Mouse (Mus musculus): ENCODE measurements around the gene Fus. TPM values are rescaled to one million over a fixed set of nuclear protein-coding genes. Genes with fewer than 3 reads are reported as not detected.
"Not testable (repeated sequence)": the region's sequence is repeated elsewhere in the genome, so short reads cannot be mapped to it uniquely, and the experiment has no call there.

The Fus gene
- total RNA-seq, 2 experiments from 2014 or later, result 76.2 to 78.4 TPM

- DNase-seq, result not testable (repeated sequence)
Observed at GRCm38 (mm10) chr7:127942097-127942496, 25.2 kb upstream of the Fus start.

DNA sequence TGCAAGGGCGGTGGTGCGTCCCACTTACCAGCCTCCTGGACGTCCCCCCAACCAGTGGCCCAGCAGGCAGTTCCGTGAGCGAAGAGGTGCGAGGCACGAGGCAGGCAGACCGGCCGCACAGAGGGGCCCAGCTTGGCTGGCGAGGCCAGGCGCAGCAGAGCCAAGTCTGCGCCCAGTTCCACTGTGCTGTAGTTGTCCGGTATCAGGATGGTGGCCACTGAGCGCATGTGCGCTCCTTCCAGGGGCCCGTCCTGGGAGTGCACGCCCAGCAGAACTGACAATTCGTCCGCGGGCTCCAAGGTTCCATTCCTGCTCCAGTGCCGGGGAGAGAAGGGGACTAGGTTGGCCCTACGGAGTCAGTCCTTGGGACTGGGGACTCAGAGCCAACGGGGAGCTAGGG is 22.6 kb upstream of the Fus start:
- no peak for DNase-seq

GRCm38 (mm10) chr7:127946470-127947023 is 20.7 kb upstream of the Fus start, which contains the start of gene Prss36:
Gene Prss36 (minus strand): TSS chr7:127946725.
- DNase-seq, result no peak

- no peak for DNase-seq
Observed at GRCm38 (mm10) chr7:127952864-127953581, 14.2 kb upstream of the Fus start.

- DNase-seq, result no peak
Observed at GRCm38 (mm10) chr7:127959364-127959763, 7.9 kb upstream of the Fus start.

- no peak for DNase-seq
Observed at GRCm38 (mm10) chr7:127966371-127966918, 812 bp upstream of the Fus start.

GRCm38 (mm10) chr7:127967922-127968828 is 918 bp downstream of the Fus start:
- DNase-seq, result peak; percentile 80

DNA sequence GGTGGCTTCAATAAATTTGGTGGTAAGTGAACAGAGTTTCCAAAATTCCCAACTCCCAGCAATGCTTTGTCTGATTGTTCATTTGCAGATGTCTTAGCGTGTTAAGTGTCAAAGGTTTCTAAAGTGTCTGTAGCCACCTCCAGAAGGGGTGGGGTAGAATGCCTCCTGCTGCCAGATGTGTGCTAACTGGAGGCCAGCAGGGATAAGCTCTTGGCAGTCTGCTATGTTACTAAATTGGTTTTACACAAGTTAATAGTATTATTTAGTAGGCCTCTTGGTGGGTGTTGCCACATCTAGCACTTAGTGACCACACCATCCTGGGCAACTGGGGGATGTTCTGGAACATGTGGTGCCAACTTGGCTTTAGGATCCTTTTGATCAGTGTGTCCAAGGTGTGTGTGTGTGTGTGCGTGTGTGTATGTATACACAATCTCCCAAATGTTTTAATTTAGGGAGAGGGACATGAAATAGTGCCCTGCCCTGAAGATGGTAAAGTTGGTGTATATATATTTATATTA is 7.2 kb downstream of the Fus start:
- peak; percentile 15 for DNase-seq

- no peak for DNase-seq
Observed at GRCm38 (mm10) chr7:127978856-127979255, 11.6 kb downstream of the Fus start.

DNA sequence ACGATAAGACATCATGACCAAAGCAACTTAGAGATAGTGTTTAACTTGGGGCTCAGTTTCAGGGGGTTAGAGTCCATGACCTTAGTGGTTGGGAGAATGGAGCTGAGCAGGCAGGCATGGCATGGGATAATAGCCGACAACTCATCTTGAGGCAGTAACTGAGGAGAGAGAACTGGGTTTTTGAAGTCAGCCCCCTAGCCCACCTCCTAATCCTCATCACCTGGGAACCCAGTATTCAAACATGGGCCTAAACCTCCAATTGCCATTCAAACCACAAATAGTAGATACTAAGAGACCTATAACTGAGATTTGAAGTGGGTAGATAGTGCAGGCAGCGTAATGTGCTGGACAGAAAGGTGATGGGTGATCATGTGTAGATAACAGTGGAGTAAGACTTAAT is 13.3 kb downstream of the Fus start:
- no peak for DNase-seq

GRCm38 (mm10) chr7:127988904-127989303 is 21.6 kb downstream of the Fus start:
- no peak for DNase-seq

GRCm38 (mm10) chr7:127991643-127992487 is 24.6 kb downstream of the Fus start:
- DNase-seq, result peak; percentile 33

GRCm38 (mm10) chr7:127992488-127993340 is 25.5 kb downstream of the Fus start:
- DNase-seq, result no peak

DNA sequence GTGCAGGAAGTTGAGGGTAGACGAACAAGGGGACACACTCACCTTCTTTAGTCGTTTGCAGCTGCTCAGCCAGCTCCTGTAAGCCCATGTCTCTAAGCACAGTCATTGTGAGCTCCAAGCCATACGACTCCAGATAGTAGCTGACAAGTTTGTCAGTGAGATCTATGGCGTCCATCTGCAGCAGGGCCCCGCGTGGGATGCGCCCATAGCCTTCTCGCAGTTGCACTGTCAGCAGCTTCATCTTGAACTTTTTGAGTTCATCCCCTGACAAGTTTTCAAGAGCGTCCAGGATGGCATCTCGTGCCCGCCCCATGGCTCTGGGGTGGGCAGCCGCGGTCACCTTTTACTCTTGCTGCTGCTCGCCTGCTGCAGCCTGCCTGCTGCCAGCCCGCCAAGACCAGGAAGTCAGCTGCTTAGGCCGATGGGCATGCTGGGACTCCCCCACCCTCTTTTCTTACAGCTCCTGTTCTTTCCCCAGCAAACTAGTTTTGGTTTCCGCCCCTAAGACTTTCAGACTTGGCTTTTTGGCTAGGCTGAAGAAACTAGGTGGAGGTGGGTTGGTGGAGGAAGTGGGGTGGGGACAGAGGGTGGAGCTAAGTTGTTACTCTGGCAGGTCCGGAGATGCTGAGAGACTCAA is 26.2 kb downstream of the Fus start, which contains the start of gene Pycard:
Gene Pycard (minus strand): TSS at position 527 of the 637 bp plus-strand sequence.
- peak; percentile 54 for DNase-seq

- no peak for DNase-seq
Observed at GRCm38 (mm10) chr7:127999436-127999835, 32.2 kb downstream of the Fus start.

DNA sequence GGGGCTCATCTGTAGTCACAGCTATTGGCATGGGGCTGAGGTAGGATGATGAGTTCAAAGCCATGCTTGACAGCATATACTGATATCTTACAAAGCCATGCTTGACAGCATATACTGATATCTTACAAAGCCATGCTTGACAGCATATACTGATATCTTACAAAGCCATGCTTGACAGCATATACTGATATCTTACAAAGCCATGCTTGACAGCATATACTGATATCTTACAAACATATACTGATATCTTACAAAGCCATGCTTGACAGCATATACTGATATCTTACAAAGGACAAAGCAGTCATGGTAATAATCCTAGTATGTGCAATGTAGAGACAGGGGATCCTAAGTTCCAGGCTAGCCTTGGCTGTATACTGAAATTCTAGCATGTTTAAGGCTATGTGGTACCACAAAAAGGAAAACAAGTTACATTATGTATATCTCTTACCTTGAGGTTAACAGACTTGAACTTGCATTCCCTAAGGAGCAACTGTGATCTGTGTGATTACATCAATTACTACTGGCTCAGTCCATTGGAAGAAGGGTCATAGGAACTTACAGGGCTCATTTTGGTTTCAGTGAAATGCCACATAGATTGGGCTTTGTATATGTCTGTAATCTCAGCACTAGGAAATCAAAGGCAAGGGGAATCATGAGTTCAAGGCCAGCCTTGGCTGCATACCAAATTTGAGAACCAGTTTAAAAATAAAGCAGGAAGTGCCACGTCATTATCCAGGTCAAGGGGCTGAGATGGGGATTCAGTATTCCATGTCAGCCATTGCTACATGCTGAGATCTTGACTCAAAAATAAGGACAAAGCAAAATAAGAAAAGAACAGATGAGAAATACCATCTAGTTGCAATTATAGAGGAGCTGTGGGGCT is 33.1 kb downstream of the Fus start:
- DNase-seq, result no peak

DNA sequence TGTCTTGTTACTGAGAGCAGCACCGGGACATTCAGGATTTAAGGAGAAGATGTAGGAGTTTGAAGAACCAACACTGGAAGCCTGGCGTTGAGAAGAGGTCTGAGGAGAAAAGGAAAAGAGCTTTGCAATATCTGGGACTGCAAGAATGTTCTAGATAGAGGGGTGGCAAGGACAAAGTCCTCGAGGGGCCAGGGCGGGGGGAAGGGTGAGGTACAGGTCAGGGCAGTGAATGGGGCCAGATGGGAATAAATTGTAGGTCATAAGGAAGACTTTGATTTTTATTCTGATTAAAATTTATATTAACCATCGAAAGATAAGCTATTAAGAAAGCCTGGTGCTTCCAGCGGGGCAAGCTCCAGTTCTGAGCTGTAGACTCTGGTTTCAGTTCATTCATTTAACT is 35.8 kb downstream of the Fus start:
- DNase-seq, result no peak

GRCm38 (mm10) chr7:128003688-128004087 is 36.4 kb downstream of the Fus start, which contains the start of gene Trim72:
Gene Trim72 (plus strand): TSS chr7:128003949.
- peak; percentile 77 for DNase-seq

DNA sequence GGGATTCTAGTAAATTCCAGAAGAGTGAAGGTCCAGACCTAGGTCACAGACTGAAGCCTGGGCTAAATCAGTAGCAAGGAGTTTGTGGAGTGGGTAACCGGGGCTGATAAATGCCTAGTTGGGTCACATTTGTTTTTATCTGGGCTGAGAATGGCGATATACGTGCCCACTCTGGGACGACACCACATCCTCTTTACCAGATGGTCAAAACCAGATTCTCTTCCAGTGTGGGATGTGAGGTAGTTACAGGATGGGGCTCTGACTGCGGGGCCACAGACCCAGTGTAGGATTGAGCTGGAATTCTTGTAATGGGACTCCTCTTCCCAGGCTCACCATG is 36.9 kb downstream of the Fus start:
- no peak for DNase-seq

Data from gastrocnemius, postnatal 25 days (tissue).